Mouse (Mus musculus) erythroblast, embryonic 14.5 days (primary cell): ENCODE data around the gene Ndst2. TPM values are rescaled to one million over a fixed set of nuclear protein-coding genes. Genes with fewer than 3 reads are reported as not detected.

Experiments
- H3K27me3 ChIP-seq: 2 replicates; pipeline ENCODE4 v1.6.1; 2012; ENCODE audit warnings: inconsistent platforms; ENCODE audit not compliant: control insufficient read depth
- H3K36me3 ChIP-seq: 2 replicates; pipeline ENCODE4 v1.6.1; 2012; ENCODE audit warnings: mild to moderate bottlenecking, inconsistent platforms; ENCODE audit not compliant: control insufficient read depth
- H3K4me1 ChIP-seq: 2 replicates; pipeline ENCODE4 v1.6.1; 2012; ENCODE audit warnings: inconsistent platforms; ENCODE audit not compliant: control insufficient read depth
- H3K4me3 ChIP-seq: replicated peaks from 2 replicates; pipeline ENCODE3; 2012; ENCODE audit warnings: moderate library complexity, mild to moderate bottlenecking, inconsistent platforms
- H3K9me3 ChIP-seq: 2 replicates; pipeline ENCODE4 v1.6.1; 2012; ENCODE audit warnings: low read length, inconsistent platforms, mixed read lengths; ENCODE audit not compliant: control insufficient read depth
- GATA1 ChIP-seq: IDR thresholded peaks from 2 replicates; pipeline ENCODE4 v1.6.1; 2012; ENCODE audit warnings: low read length, inconsistent platforms, mixed read lengths
- TAL1 ChIP-seq: IDR thresholded peaks from 3 replicates; pipeline ENCODE4 v1.6.1; 2012; ENCODE audit warnings: low read length, inconsistent platforms, mixed read lengths
- polyA plus RNA-seq: library from polyadenylated mRNA; stranded (reverse); fragments of >175 nt; gene quantifications from 2 replicates; pipeline ENCODE4 v1.2.3, GENCODE M21; 2012

The Ndst2 gene
- polyA plus RNA-seq, 1 experiment: 0.80 TPM

DNA sequence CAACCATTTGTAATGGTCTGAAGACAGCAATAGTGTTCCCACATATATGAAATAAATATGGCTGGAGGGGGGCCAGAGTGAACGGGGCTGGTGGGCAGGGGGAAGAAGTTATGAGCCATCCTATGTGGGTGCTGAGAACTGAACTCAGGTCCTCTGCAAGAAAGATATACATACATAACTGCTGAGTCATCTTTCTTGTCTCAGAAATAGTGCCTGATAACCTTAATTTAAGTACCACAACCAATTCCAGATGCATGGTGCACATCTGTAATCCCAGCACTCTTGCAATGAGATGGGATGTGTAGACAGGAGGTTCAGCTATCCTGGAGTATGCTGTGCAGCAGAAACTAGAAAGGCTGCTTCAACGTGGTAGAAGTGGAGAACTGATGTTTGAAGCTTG is 52.6 kb downstream of the Ndst2 start:
- H3K4me1 ChIP-seq: peaks cover 8% of the 10 kb centered on the region
- H3K4me3 ChIP-seq: no peak overlapping the region
- no peak for TF ChIP-seq TAL1
- no peak for TF ChIP-seq GATA1
- no peaks in the 10 kb centered on the region for H3K9me3 ChIP-seq
- H3K36me3 ChIP-seq: peaks cover 100% of the 10 kb centered on the region
- no peaks in the 10 kb centered on the region for H3K27me3 ChIP-seq

DNA sequence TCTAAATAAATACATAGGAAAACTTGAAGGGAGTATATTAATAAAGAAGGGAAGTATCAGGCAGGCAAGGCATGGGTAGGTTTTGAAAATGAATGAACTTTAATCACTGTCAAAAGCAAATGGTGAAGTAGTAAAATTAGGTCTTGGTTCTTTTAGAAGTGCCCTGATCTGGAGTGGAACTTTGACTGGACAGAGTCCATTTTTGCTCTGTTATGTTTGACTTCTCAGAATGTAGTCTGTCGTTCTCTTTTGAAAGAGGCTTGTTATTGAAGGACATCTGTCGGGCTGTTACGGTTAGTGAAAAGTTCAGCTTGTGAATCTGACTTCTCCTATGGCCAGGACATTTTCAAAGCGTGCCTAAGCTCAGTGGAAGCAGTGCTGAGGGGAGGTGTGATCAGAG is 56.5 kb downstream of the Ndst2 start:
- no peak overlapping the region for H3K4me3 ChIP-seq
- H3K4me1 ChIP-seq: peaks cover 34% of the 10 kb centered on the region
- peaks cover 76% of the 10 kb centered on the region for H3K36me3 ChIP-seq

DNA sequence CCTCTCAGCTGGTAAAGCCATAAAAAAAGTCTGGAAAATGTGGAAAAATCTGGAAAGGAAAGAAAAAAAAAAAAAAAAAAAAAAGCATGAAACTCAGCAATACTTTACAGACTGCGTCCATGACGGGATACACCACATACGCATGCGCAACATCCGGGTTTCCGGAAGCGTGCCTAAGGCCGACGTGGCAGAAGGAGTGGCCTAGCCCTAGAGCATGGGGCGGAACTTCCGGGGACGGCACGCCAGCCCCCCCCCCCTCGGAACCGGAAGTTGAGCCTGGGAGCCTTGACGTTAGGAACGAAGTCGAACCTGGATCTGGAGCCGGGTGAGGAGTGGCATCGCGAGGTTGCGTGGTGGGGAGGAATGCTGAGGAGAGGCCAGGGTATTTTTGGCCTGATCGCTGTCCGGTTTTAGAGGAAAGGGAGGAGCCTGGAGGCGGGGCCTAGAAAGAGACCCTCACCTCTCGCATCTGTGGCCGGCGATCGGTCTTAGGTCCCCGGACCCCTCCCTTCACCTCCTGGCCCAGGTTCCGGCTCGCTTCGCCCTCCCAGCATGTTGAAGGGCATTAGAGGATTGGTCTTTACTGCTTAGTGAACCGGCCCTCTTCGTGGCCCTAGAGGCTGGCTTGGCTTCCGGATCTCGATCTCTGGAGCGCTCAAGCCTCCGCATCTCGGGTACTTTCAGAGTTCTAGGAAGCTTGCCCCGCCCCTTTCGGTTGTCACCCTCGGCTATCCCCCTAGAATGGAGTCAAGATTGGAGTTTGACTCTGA is 60.1 kb downstream of the Ndst2 start, which contains the start of gene Sec24c:
Sec24c (plus strand) TSS at position 245 of the 770 bp plus-strand sequence.
- peaks cover 2% of the 10 kb centered on the region for H3K9me3 ChIP-seq
- H3K4me1 ChIP-seq: peaks cover 32% of the 10 kb centered on the region
- H3K36me3 ChIP-seq: peaks cover 39% of the 10 kb centered on the region
- TF ChIP-seq TAL1: no peak
- TF ChIP-seq GATA1: no peak
- H3K4me3 ChIP-seq: peak within 1 kb of the TSS; percentile 74
- H3K27me3 ChIP-seq: peaks cover 15% of the 10 kb centered on the region

More for the DNA sequence above, 56.5 kb downstream of the Ndst2 start:
- no peak for TF ChIP-seq TAL1
- TF ChIP-seq GATA1: no peak
- no peaks in the 10 kb centered on the region for H3K27me3 ChIP-seq
- H3K9me3 ChIP-seq: peaks cover 2% of the 10 kb centered on the region

DNA sequence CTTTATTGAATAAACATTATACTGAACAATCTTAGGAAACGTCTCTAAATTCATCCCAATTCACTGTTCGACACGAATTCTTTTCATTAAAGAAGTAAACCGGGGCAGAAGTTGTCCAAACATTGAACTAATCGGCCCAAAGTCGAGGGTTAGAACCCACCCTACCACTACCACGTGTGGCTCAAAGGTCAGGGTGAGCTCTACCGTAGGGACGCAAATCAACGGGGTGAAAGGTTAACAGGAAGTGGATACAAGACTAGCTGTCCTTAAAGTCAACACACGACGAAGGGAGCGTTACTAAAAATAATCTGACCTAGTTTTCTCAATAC is 60.7 kb downstream of the Ndst2 start:
- H3K4me1 ChIP-seq: peaks cover 32% of the 10 kb centered on the region
- TF ChIP-seq TAL1: no peak
- TF ChIP-seq GATA1: no peak
- peaks cover 2% of the 10 kb centered on the region for H3K9me3 ChIP-seq
- peaks cover 33% of the 10 kb centered on the region for H3K36me3 ChIP-seq
- peak overlapping the region; percentile 74 for H3K4me3 ChIP-seq
- H3K27me3 ChIP-seq: peaks cover 21% of the 10 kb centered on the region

Other genes with a start within 250 kb of the Ndst2 start
- gene Mss51, start 237.7 kb downstream of the Ndst2 start, polyA plus RNA-seq: 0.05 and 0.07 TPM in 2 replicates
- 0.27 and 0.46 TPM in 2 replicates for gene Ppp3cb, start 188.0 kb downstream of the Ndst2 start, polyA plus RNA-seq
- gene Usp54, start 93.5 kb downstream of the Ndst2 start, polyA plus RNA-seq: 0.04 and 0.05 TPM in 2 replicates
- gene Myoz1, start 78.0 kb downstream of the Ndst2 start, polyA plus RNA-seq: not detected in 2 replicates
- gene Synpo2l, start 66.2 kb downstream of the Ndst2 start, polyA plus RNA-seq: not detected in 2 replicates
- gene Sec24c, start 60.3 kb downstream of the Ndst2 start, polyA plus RNA-seq: 3.6 and 5.0 TPM in 2 replicates
- gene Fut11, start 39.6 kb downstream of the Ndst2 start, polyA plus RNA-seq: 0.37 TPM in 2 replicates
- gene Chchd1, start 31.6 kb downstream of the Ndst2 start, polyA plus RNA-seq: 0.43 and 0.77 TPM in 2 replicates
- gene Zswim8, start 27.0 kb downstream of the Ndst2 start, polyA plus RNA-seq: 6.1 and 6.7 TPM in 2 replicates
- gene Camk2g, start 59.5 kb upstream of the Ndst2 start, polyA plus RNA-seq: 0.35 and 0.38 TPM in 2 replicates
- gene Plau, start 102.1 kb upstream of the Ndst2 start, polyA plus RNA-seq: not detected in 2 replicates
- gene Vcl, start 194.8 kb upstream of the Ndst2 start, polyA plus RNA-seq: 0.21 and 0.43 TPM in 2 replicates